Mouse (Mus musculus): ENCODE measurements around the gene Foxn2.
"Not testable (repeated sequence)": the region's sequence is repeated elsewhere in the genome, so short reads cannot be mapped to it uniquely, and the experiment has no call there.

Gene Foxn2

DNA sequence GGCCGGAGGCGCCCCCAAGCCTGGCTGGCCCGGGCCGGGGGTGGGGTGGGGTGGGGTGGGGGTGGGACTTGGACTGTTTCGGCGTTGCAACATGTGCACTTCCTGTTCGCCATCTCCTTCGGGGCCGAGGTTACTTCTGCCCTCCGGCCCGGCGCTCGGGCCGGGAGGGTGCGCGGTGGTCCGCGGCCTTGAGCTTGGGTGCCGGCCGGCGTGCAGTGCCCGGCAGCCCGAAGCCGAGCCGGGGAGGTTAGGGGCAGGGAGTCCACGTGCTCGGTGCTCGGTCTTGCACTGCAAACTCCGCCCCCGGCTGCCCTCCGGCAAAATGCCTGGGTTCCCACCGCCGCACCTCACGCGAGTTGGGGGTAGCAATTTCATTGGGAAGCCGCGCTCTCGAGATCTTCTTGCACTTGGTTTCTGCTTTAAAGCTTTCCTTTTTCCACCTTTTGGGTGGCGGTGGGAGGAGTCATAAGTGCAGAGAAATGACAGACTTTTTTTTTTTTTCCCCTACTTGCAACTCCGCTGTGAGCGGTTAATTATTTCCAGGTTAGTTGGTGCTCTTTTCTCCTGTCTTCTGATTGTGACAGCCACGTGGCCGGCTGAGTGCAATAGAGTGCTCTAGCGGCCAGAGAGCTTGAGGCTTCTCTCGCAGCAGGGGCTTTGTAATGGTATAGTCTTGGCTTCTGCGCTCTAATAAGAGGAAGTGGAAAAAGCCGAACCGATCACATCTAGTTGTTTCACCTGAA lies 1.1 kb downstream of the Foxn2 start:
- DNase-seq (ENCODE audit: low spot score in 2 of 2): peak; percentile 61 to 64

DNA sequence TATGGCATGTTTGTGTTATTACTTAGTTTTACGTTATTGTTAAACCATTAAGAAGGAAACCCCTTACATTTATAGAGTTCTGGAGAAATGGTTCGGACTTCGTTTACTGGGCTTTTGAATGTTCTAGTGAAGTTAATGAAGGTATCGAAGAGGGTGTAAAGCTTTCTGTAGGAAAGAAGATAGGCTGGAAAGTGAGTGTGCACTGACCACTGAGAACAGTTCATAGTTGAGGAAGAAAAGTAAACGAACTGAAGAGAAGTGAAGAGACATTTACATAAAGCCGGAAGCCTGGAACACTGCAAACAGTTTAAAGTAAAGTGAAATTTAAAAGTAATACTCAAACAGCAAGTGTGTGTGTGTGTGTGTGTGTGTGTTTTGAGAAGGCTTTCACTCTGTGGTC lies 2.1 kb downstream of the Foxn2 start:
- DNase-seq (ENCODE audit: low spot score in 2 of 2): no peak

DNA sequence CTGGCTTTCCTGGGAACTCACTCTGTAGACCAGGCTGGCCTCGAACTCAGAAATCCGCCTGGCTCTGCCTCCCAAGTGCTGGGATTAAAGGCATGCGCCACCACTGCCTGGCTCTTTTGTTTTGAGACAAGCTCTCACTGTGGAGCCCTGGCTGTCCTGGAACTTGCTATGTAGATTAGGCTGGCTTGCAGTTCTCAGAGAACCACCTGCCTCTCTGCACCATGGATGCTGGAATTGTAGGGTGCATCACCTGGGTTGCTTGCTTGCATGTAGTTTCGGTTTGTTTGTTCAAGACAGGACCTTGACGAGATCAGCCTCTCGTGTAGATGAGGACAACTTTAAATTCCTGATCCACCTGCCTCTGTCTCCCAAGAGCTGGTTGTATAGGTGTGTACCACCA lies 2.7 kb downstream of the Foxn2 start:
- DNase-seq (ENCODE audit: low spot score in 2 of 2): no peak

DNA sequence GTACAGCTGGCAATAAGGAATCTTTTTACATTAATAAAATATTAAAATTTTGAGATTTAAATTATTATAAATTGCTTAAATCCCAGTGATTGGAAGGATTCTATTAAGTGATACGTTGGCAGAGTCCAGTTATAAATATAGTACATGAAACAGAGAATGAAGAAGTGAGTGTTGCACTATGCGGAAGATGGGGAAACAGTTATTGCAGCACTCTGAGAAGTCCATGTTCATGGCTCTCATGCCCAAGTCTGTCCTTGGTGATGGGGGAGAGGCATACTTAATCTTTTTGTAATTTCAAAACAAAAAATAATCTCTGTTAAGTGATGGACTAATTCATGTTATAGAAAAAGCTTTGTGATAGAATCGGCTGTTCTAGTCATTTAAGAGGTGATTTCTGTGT lies 17.6 kb downstream of the Foxn2 start:
- no peak for DNase-seq (ENCODE audit: low spot score in 2 of 2)

DNA sequence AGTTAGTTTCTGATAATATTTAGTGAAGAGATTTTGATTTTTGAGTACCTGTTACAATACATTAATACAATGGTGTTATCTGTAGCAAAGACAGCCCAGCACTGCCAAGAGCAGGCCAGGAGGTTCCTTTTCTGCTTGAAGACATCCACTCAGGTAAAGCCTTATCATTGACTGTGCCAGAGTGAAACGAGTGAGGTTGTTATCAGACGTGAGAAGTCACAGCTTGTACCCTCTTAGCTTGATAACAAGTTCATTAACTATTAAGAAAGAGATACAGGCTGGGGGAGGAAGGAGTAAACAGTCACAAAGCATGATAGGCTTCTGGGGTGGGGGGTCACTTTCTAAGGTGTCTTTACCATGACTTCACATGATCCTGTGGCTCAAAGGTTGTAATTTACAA lies 19.0 kb downstream of the Foxn2 start:
- no peak for DNase-seq (ENCODE audit: low spot score in 2 of 2)

DNA sequence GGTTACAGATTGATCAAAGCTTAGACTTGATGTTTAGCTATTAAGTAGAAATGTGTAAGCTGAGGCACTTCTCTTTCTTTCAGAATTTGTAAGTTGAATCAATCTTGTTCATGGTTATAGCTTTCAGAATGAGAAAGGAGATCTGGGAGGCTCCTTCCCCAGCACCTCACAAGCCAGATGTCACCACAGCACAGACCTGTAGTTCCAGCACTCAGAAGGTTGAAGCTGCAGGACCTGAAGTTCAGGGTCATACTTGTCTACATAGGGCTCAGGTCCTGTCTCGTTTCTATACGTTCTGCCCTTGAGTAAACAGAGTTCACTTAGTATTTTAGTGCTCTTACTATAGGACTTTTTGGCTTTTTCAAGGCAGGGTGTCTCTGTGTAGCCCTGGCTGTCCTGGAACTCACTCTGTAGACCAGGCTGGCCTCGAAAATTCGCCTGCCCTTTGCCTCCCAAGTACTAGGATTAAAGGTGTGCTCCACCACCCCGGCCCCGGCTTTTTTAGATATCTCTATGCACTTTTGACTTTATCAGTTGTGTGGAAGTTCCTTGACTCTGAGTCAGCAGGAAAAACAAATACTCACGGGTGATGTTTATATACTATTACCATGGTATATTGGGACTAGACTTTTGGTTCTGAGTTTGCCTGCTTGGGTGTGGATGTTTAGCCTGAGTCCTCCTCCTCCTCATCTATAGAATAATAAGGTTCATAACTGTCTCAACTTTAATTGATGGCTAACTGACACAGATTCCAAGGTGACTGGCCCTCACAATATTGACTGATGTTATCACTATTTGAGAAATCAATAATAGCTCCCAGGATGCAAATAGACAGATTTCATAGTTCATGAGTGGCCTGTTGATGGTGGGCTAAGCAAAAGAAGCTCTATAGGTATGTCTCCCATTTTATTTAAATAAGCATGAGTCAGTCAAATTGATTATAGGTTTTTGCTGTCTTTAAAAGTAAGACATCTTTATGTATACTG lies 19.7 kb downstream of the Foxn2 start:
- DNase-seq (ENCODE audit: low spot score in 2 of 2): no peak

DNA sequence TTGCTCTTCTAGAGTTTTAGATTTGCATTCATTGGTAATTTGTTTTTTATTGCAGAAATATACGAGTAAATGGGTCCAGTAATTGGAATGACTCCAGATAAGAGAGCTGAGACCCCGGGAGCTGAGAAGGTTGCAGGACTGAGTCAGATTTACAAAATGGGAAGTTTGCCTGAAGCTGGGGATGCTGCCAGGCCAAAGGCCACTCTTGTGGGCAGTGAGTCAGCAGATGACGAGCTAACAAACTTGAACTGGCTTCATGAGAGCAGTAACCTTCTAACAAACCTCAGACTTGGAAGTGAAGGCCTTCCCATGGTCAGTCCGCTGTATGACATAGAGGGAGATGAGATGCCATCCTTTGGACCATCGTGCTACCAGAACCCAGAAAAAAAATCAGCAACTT lies 22.1 kb downstream of the Foxn2 start:
- DNase-seq (ENCODE audit: low spot score in 2 of 2): peak; percentile 82 to 86

DNA sequence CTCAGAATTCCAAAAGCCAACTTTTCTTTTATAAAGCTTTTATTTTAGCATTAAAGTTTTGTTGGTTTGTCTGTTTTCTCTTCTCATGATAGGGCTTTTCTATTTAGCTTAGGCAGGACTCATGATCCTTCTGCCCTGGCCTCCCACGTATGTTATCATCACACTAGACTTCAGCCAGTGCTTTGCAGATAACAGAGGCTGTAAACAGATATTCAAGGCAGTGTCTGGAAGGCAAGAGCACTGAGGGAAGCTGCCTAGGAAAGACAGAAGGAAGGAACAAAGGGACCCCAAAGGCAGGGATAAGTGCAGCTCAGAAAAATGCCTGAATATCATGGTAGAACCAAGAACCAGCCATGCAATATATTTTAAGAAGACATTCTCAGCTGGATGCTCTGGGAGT lies 26.1 kb downstream of the Foxn2 start:
- no peak for DNase-seq (ENCODE audit: low spot score in 2 of 2)

DNA sequence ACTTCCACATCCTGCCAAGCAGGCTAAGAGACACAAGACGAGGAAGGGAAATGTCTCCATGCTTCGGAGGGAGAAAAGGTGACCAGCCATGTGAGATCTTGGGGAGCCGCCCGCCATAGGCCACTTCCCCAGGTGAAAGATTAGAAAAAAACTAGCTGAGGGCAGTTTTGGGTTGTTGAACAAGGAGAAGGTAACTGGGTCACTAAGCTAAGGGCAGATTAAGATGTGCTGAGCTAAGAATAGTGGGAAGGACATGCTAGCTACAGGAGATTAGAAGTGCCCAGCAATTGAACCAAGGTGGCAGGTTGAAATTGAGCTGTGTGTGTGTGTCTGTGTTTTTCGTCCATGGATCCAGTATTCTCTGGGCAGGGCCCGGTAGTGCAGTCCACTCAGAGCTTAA lies 27.2 kb downstream of the Foxn2 start:
- no peak for DNase-seq (ENCODE audit: low spot score in 2 of 2)

DNA sequence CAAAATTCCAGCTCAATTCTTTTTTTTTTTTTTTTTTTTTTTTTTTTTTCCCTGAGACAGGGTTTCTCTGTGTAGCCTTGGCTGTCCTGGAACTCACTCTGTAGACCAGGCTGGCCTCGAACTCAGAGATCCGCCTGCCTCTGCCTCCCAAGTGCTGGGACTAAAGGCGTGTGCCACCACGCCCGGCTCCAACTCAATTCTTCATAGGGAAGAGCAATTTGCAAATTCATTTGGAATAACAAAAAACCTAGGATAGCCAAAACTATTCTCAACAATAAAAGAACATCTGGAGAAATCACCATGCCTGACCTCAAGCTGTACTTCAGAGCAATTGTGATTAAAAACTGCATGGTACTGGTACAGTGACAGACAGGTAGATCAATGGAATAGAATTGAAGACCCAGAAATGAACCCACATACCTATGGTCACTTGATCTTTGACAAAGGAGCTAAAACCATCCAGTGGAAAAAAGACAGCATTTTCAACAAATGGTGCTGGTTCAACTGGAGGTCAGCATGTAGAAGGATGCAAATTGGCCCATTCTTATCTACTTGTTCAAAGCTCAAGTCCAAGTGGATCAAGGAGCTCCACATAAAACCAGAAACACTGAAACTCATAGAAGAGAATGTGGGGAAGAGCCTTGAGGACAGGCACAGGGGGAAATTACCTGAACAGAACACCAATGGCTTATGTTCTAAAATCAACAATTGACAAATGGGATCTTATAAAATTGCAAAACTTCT lies 28.3 kb downstream of the Foxn2 start:
- not testable (repeated sequence) for DNase-seq (ENCODE audit: low spot score in 2 of 2)

DNA sequence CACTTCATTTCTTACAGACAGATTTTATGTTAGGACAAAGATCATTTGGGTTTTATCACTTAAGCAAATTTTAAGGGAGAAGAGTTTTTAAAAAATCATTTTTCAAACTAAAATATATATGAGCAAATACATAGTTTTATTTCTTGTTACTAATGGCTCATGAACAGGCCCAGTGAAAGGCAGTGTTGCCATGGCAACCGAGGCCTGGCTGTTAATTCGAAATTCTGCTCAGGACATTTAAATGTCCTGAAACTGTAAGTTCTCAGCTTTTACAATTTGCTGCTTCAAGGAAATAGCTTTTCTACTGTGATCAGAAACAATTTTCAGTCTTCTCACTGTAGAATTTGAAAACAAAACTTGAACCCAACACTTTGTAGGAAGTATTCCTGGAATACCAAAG lies 33.3 kb downstream of the Foxn2 start:
- no peak for DNase-seq (ENCODE audit: low spot score in 2 of 2)

DNA sequence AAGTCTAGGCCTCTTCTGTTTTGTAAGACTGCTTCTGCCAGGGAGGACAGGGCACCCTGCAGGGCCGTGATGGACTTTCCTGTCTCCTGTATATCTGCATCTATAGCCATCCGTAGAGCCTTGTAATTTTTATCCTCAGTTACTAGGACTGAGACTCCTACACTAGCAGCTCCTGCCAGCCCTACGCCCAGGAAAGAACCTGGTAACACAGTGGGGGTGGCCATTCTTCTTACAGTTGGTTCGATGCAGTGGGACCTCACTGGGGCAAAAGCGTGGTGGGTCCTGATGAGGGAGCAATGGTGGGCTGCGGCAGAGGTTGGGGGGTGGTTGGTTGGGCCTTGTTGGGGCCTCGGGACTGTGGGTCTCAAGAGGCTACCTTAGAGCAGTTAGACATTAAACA lies 36.7 kb downstream of the Foxn2 start:
- no peak for DNase-seq (ENCODE audit: low spot score in 2 of 2)

DNA sequence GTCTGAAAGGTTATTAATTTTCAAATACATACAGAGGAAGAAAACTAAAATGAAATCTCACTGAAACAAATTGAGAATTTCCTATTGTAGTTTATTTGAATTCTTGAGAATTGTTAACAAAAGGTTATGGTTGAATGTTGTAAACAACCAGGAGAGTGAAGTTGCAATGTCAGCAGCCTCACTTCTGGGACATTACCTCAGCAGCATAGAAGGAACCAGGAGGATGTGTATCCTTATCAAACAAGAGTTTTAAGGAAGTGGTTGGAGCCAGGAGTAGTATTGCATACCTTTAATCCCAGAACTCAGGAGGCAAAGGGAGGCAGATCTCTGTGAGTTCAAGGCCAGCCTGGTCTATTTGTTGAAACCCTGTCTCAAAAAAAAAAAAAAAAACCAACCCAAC lies 37.2 kb downstream of the Foxn2 start:
- no peak for DNase-seq (ENCODE audit: low spot score in 2 of 2)

DNA sequence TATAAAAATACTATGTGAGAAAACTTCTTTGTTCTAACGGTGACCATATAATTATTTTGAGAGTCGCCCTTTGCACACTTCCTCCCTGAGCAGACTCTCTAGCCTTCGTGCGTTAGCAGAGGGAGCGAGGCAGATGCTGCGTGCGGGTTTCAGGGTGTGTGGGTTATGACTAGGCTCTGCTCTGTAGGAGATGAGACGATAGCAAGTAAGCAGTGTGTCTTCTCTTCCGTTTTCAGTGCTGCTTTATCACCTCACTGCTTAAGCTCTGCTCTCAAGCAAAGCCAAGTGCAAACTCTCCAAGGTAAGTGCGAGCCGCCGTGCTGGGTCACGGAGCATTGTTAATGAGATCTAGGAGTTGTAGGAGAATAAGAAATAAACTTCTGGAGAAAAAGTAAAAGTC lies 38.5 kb downstream of the Foxn2 start:
- no peak for DNase-seq (ENCODE audit: low spot score in 2 of 2)

DNA sequence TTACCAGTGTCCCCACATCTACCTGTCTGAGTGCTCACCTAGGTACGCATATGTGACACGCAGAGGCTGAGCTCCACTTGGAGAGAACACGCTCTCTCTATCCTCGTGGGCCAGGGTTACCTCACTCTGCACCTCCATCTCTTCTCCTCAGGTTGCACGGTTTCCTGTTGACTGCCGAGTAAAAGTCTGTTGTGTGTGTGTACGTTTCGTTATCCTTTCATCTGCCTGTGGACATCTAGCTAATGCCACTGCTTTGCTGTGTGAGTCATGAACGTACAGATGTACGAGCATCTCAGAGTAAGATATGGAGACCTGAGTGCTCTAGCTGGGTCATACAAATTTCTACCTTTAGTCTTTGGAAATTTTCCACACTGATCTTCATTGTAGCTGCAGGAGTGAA lies 39.9 kb downstream of the Foxn2 start:
- no peak for DNase-seq (ENCODE audit: low spot score in 2 of 2)

DNA sequence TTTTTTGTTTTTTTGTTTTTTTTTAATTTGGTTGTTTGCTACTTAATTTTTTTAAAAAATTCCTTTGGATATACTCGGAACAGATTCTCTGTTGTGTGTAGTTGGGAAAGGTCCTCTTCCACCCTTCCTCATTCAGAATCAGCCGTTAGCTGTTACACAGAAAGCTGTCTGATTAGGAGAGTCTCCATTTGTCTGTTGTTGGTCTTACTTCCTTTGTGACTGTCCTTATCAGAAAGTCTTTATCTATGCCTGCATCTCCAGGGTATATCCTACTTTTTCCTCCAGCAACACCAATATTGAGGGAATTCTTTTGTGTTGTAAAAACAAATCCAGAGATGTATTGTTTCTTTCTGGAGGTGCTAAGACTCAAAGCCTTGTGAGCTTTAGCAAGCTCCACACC lies 40.6 kb downstream of the Foxn2 start:
- DNase-seq (ENCODE audit: low spot score in 2 of 2): no peak

DNA sequence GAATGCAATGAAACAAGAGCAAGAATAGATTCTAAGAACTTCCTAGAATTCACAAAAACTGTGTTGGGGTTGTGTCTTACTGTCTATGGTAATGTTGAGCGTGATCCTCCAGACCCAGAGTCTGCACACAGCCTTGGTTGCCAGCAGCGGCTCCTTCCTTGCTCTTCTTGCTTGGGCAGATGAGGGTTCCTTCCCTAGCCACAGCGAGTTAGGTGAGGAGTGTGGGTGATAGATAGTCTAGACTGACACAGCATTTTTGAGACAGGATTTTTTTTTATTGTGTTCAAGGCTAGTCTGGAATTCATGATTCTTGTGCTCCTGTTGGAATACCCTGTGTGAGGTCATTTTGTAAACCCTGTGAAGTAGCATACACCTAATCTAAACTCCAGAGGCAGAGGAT lies 41.1 kb downstream of the Foxn2 start:
- DNase-seq (ENCODE audit: low spot score in 2 of 2): no peak

DNA sequence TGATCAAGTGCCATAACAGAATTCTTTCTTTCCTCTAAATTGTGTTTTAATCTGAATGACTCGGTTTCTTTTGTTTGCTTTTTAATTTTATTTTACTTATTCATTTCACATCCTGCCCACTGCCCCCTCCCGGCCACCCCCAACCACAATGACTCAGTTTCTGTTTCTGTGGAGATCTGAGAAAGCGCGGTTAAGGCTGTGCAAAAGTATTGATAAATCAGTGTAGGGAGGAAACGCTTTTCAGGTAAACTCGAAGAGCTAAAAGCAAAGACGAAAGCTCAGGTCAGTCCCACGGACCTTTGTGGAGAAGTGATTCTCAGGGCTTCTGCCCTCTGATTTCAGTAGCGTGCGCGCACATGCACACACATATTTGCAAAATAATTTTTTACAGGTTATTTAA lies 44.0 kb downstream of the Foxn2 start:
- DNase-seq (ENCODE audit: low spot score in 2 of 2): no peak

DNA sequence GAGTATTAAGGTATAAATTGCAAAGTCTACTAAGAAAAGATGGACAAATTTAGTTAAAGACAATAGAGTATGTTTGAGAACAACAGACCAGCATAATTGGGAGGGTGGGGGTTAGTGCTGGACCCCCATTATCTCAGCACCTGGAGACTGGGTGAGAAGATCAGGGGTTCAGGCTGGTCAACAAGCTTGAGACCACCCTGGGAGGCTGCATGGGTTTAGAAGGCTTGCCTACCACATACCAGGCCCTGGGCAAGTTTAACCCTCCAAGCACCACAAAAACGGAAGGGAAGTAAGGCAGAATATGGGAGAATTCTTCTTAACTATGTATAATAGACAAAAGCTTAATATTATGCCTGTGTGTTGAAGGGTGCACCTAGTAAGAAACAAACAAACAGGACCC lies 44.4 kb downstream of the Foxn2 start:
- no peak for DNase-seq (ENCODE audit: low spot score in 2 of 2)

DNA sequence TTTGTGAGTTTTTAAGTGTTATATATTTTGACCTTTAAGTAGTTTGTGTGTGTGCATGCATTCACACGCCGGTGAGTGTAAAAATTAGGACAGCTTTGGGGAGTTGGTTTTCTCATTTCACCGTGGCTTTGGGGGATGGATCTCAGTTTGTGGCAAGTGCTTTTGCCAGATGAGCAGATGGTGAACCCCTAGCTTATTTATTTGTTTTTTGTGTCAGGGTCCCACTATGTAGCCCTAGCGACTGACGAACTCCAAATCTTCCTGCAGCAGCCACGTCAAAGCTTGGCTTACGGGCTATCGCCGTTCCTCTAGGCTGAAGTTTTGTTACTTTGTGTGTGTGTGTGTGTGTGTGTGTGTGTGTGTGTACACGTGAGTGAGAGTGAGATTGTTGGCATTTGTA lies 50.0 kb downstream of the Foxn2 start:
- DNase-seq (ENCODE audit: low spot score in 2 of 2): no peak

DNA sequence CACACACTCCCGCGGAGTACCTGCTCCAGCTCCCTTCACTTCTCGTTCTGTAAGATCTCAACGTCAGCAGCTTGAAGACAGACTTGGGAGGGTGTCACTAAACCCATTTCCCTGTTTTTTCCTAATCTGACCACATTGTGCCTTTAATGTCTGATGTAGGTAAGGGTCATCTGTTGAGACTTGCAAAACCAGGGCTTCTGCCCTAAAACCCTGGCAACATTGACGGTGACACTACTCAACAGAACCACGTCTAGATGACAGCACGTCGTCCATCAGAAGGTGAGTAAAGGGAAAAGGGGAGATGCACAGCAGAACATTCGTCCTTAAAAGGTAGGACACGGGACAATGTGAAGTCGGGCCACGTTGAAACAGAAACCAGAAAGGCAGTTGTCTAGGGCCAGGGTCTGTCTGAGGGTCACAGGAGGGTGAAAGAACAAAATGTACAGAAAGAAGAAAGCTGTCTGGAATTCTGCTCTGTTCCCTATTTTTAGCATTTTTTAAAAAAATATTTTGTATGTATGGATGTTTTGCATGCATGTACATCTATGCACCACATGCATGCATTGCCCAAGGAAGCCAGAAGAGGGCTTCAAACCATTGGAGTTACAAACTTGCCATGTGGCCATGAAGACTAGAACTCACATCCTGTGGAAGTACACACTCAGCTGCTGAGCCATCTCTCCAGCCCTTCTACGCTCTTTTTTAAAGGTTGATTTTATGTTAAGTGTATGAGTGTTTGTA lies 51.0 kb downstream of the Foxn2 start:
- no peak for DNase-seq (ENCODE audit: low spot score in 2 of 2)

DNA sequence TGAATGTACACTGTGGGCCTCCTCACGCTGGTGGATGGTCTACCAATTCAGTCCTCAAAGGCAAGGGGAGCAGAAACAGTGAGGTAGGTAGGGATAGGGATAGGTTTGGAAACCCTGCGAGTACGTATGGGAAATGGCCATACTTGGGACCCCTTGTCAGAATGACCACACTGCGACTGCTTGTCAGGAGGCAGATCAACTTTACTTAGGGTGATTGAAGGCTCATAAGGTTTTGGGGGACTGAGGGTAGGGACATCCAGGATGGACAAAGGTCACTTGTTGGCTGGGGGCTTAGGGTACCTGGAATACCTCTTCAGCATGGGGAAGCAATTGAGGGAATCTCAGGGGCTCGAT lies 51.6 kb downstream of the Foxn2 start:
- DNase-seq (ENCODE audit: low spot score in 2 of 2): no peak

Measured in urinary bladder, postnatal 36 days (tissue).